Mouse (Mus musculus) embryonic facial prominence, embryonic 12.5 days (tissue): ENCODE measurements around the gene Hoxb4. TPM values are rescaled to one million over a fixed set of nuclear protein-coding genes. Genes with fewer than 3 reads are reported as not detected.

Experiments
- ATAC-seq: fragments of 200-750 bp; cut with Nextera tagmentation; 2 replicates; pipeline ENCODE4 v1.8.0; 2017; ENCODE audit not compliant: insufficient number of reproducible peaks, insufficient read depth, low FRiP score, low TSS enrichment
- H3K27ac ChIP-seq: fragments of 300-500 bp; sonication (generic); 2 replicates; pipeline ENCODE4 v1.5.1; 2016; ENCODE audit warnings: mild to moderate bottlenecking
- H3K27me3 ChIP-seq: fragments of 300-500 bp; sonication (generic); 2 replicates; pipeline ENCODE4 v1.6.1; 2016; ENCODE audit warnings: mild to moderate bottlenecking, moderate library complexity
- H3K36me3 ChIP-seq: fragments of 300-500 bp; sonication (generic); 2 replicates; pipeline ENCODE4 v1.6.1; 2016; ENCODE audit warnings: mild to moderate bottlenecking
- H3K4me1 ChIP-seq: fragments of 300-500 bp; sonication (generic); 2 replicates; pipeline ENCODE4 v1.6.1; 2016
- H3K4me2 ChIP-seq: fragments of 300-500 bp; sonication (generic); replicated peaks from 2 replicates; pipeline ENCODE4 v1.6.1; 2016; ENCODE audit warnings: mild to moderate bottlenecking, moderate library complexity
- H3K4me3 ChIP-seq: fragments of 300-500 bp; sonication (generic); 2 replicates; pipeline ENCODE4 v1.5.1; 2016; ENCODE audit warnings: mild to moderate bottlenecking
- H3K9ac ChIP-seq: fragments of 300-500 bp; sonication (generic); 2 replicates; pipeline ENCODE4 v1.6.1; 2016; ENCODE audit warnings: mild to moderate bottlenecking, moderate library complexity
- H3K9me3 ChIP-seq: fragments of 300-500 bp; sonication (generic); 2 replicates; pipeline ENCODE4 v1.6.1; 2016; ENCODE audit warnings: mild to moderate bottlenecking, moderate library complexity
- WGBS: fragments of 180-500 bp; shearing (Covaris S2); methylation state at CpG from one replicate; pipeline ENCODE4 v1.1.7; 2016; 5-methylcytosine and 5-hydroxymethylcytosine counted together
- polyA plus RNA-seq: library from polyadenylated mRNA; unstranded; fragments of >200 nt; fragmentation: Nextera tagmentation; extraction: Ambion mirVana; gene quantifications from 2 replicates; pipeline ENCODE4 v1.2.1, GENCODE M21; 2016

The Hoxb4 gene
- 0.22 TPM in 1 of 2 replicates, not detected in the other for polyA plus RNA-seq

GRCm38 (mm10) chr11:96317608-96318367, at the start of gene Hoxb4:
TSS of gene Hoxb4 (plus strand) at chr11:96318267.
- H3K4me1 ChIP-seq, result peaks cover 5% of the 10 kb centered on the region; the same call in 1 of the 2 replicates
- H3K9me3 ChIP-seq, result no peaks in the 10 kb centered on the region
- H3K9ac ChIP-seq, result no peak within 1 kb of the TSS
- peaks cover 96% of the 10 kb centered on the region for H3K27me3 ChIP-seq
- WGBS, result under 1% methylated on average over 28 of the region's 28 CpGs
- peak within 1 kb of the TSS; percentile 45 for H3K4me2 ChIP-seq
- no peak for ATAC-seq
- no peaks in the 10 kb centered on the region for H3K36me3 ChIP-seq
- no peak within 1 kb of the TSS for H3K27ac ChIP-seq
- H3K4me3 ChIP-seq, result peak within 1 kb of the TSS; percentile 31

GRCm38 (mm10) chr11:96269869-96270268, 48.2 kb upstream of the Hoxb4 start:
- Histone ChIP-seq H3K4me3 (no peak overlapping the region), H3K4me1 (no peaks in the 10 kb centered on the region; the same call in 1 of the 2 replicates), H3K9me3 (no peaks in the 10 kb centered on the region), H3K27me3 (peaks cover 98% of the 10 kb centered on the region), H3K4me2 (no peak overlapping the region), H3K27ac (no peak overlapping the region), H3K9ac (no peak overlapping the region), H3K36me3 (no peaks in the 10 kb centered on the region)
- ATAC-seq, result no peak
- WGBS, result under 1% methylated on average over 19 of the region's 19 CpGs

- no peak for ATAC-seq
- Histone ChIP-seq H3K9ac (no peak within 1 kb of the TSS), H3K27ac (no peak within 1 kb of the TSS), H3K4me3 (peak within 1 kb of the TSS; percentile 20), H3K36me3 (no peaks in the 10 kb centered on the region), H3K4me2 (0 out of 2 replicates have a peak within 1 kb of the TSS, but pooled peaks have one; percentile 3), H3K9me3 (no peaks in the 10 kb centered on the region), H3K4me1 (no peaks in the 10 kb centered on the region; the same call in 1 of the 2 replicates), H3K27me3 (peaks cover 98% of the 10 kb centered on the region)
- under 1% methylated on average over 40 of the region's 40 CpGs for WGBS
Measured at GRCm38 (mm10) chr11:96270996-96271540, 47.0 kb upstream of the Hoxb4 start, which contains the start of gene Hoxb9. TSS of gene Hoxb9 (plus strand) at chr11:96271457.

GRCm38 (mm10) chr11:96271541-96272011, 46.5 kb upstream of the Hoxb4 start:
- Histone ChIP-seq H3K27ac (no peak overlapping the region), H3K9ac (no peak overlapping the region), H3K4me1 (no peaks in the 10 kb centered on the region; the same call in 1 of the 2 replicates), H3K4me3 (peak overlapping the region; percentile 20), H3K27me3 (peaks cover 98% of the 10 kb centered on the region), H3K9me3 (no peaks in the 10 kb centered on the region), H3K36me3 (no peaks in the 10 kb centered on the region), H3K4me2 (0 out of 2 replicates have a peak overlapping the region, but pooled peaks have one; percentile 3)
- WGBS, result under 1% methylated on average over 52 of the region's 52 CpGs
- ATAC-seq, result no peak

- no peaks in the 10 kb centered on the region; the same call in 1 of the 2 replicates for H3K4me1 ChIP-seq
- peaks cover 98% of the 10 kb centered on the region for H3K27me3 ChIP-seq
- no peak for ATAC-seq
- H3K36me3 ChIP-seq, result no peaks in the 10 kb centered on the region
- H3K9me3 ChIP-seq, result no peaks in the 10 kb centered on the region
- no peak overlapping the region for H3K9ac ChIP-seq
- no peak overlapping the region for H3K4me3 ChIP-seq
- H3K4me2 ChIP-seq, result no peak overlapping the region
- H3K27ac ChIP-seq, result no peak overlapping the region
- under 1% methylated on average over 54 of the region's 58 CpGs for WGBS
Measured at GRCm38 (mm10) chr11:96272024-96272921, 45.8 kb upstream of the Hoxb4 start.

GRCm38 (mm10) chr11:96274428-96274827, 43.6 kb upstream of the Hoxb4 start:
- WGBS, result 3% methylated on average over 10 of the region's 10 CpGs
- Histone ChIP-seq H3K27ac (no peak overlapping the region), H3K9me3 (no peaks in the 10 kb centered on the region), H3K9ac (no peak overlapping the region), H3K4me3 (no peak overlapping the region), H3K4me1 (no peaks in the 10 kb centered on the region; the same call in 1 of the 2 replicates), H3K27me3 (peaks cover 99% of the 10 kb centered on the region), H3K36me3 (no peaks in the 10 kb centered on the region), H3K4me2 (no peak overlapping the region)
- ATAC-seq, result no peak

GRCm38 (mm10) chr11:96275896-96276295, 42.2 kb upstream of the Hoxb4 start:
- H3K4me1 ChIP-seq, result no peaks in the 10 kb centered on the region; the same call in 1 of the 2 replicates
- H3K36me3 ChIP-seq, result no peaks in the 10 kb centered on the region
- H3K4me2 ChIP-seq, result no peak overlapping the region
- no peak overlapping the region for H3K27ac ChIP-seq
- H3K9me3 ChIP-seq, result no peaks in the 10 kb centered on the region
- ATAC-seq, result no peak
- no peak overlapping the region for H3K9ac ChIP-seq
- peaks cover 97% of the 10 kb centered on the region for H3K27me3 ChIP-seq
- no peak overlapping the region for H3K4me3 ChIP-seq
- WGBS, result 8% methylated on average over 4 of the region's 4 CpGs

- Histone ChIP-seq H3K4me1 (no peaks in the 10 kb centered on the region; the same call in 1 of the 2 replicates), H3K4me3 (no peak overlapping the region), H3K27ac (no peak overlapping the region), H3K9me3 (no peaks in the 10 kb centered on the region), H3K9ac (no peak overlapping the region), H3K27me3 (peaks cover 96% of the 10 kb centered on the region), H3K36me3 (no peaks in the 10 kb centered on the region), H3K4me2 (no peak overlapping the region)
- 1% methylated on average over 35 of the region's 35 CpGs for WGBS
- ATAC-seq, result no peak
Measured at GRCm38 (mm10) chr11:96277151-96278044, 40.7 kb upstream of the Hoxb4 start.

GRCm38 (mm10) chr11:96278324-96278723, 39.7 kb upstream of the Hoxb4 start:
- H3K4me3 ChIP-seq, result no peak overlapping the region
- H3K4me1 ChIP-seq, result no peaks in the 10 kb centered on the region
- H3K36me3 ChIP-seq, result no peaks in the 10 kb centered on the region
- no peak overlapping the region for H3K9ac ChIP-seq
- no peaks in the 10 kb centered on the region for H3K9me3 ChIP-seq
- H3K27me3 ChIP-seq, result peaks cover 96% of the 10 kb centered on the region
- 14% methylated on average over 14 of the region's 14 CpGs for WGBS
- no peak for ATAC-seq
- no peak overlapping the region for H3K4me2 ChIP-seq
- no peak overlapping the region for H3K27ac ChIP-seq

- WGBS, result under 1% methylated on average over 9 of the region's 9 CpGs
- Histone ChIP-seq H3K4me2 (no peak overlapping the region), H3K4me3 (no peak overlapping the region), H3K36me3 (no peaks in the 10 kb centered on the region), H3K4me1 (no peaks in the 10 kb centered on the region), H3K27me3 (peaks cover 96% of the 10 kb centered on the region), H3K27ac (no peak overlapping the region), H3K9ac (no peak overlapping the region), H3K9me3 (no peaks in the 10 kb centered on the region)
- no peak for ATAC-seq
Measured at GRCm38 (mm10) chr11:96278773-96279172, 39.3 kb upstream of the Hoxb4 start.
